Mouse (Mus musculus) stomach, postnatal 0 days (tissue): ENCODE measurements at regions not wholly inside any gene's neighbourhood (a gene's known extent, or its start where the extent isn't known, plus 50 kb on each side); places are given as distances from the start of the nearest gene placed in this dataset.

Experiments
- CTCF ChIP-seq: IDR thresholded peaks from 2 replicates; pipeline ENCODE4 v1.5.1; 2016; ENCODE audit warnings: antibody characterized with exemption, low read depth, mild to moderate bottlenecking, moderate library complexity
- EP300 ChIP-seq: optimal IDR thresholded peaks from 2 replicates; pipeline ENCODE3; 2016; ENCODE audit warnings: antibody characterized with exemption

DNA sequence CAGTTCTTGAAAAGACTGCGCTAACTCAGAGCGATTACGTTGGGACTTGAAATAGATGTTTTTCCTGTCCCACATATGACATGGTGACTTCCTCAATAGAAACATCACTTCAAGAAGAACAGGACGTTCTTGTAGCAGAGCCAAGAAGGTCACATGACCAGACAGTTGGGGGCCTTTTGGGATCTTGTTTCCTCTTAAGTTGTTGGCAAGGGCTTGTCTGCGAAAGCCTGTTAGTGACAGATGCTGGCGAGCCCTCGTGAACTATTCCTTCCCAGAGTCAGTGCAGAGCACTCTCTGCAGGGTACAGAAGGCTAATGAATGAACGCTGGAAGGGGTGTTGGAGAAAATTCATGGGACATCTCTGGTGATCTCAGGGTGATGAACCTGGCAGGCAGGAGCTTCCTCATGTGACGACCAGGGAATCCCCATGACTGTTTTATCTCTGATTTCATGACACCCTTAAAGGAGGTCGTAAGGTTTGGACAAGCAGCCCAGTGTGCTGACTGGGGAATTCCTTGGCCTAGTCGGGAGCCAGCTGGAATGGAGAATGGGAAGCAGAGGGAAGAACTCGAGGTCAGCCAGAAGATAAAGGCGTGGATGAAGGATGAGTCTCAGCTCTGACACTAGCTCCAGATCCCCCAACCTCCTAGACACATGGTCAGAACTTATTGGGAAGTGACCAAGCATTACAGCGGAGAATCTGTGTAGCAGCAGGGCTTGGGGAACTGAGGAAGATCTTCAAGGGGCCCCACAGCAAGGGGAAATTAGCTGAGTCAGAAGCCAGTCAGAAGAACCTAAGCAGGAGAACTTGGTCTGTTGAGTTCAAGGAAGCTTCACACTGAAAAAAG is 59.1 kb downstream of the Fos start:
- TF ChIP-seq CTCF (0 out of 2 replicates have a peak, but pooled peaks have one; percentile 15), EP300 (peak; percentile 96)
